Mouse (Mus musculus): ENCODE data around the gene R3hdm4. TPM values are rescaled to one million over a fixed set of nuclear protein-coding genes. Genes with fewer than 3 reads are reported as not detected.

The R3hdm4 gene
- total and polyA plus RNA-seq, 3 experiments = 29.1 to 105 TPM; not detected in 1

DNA sequence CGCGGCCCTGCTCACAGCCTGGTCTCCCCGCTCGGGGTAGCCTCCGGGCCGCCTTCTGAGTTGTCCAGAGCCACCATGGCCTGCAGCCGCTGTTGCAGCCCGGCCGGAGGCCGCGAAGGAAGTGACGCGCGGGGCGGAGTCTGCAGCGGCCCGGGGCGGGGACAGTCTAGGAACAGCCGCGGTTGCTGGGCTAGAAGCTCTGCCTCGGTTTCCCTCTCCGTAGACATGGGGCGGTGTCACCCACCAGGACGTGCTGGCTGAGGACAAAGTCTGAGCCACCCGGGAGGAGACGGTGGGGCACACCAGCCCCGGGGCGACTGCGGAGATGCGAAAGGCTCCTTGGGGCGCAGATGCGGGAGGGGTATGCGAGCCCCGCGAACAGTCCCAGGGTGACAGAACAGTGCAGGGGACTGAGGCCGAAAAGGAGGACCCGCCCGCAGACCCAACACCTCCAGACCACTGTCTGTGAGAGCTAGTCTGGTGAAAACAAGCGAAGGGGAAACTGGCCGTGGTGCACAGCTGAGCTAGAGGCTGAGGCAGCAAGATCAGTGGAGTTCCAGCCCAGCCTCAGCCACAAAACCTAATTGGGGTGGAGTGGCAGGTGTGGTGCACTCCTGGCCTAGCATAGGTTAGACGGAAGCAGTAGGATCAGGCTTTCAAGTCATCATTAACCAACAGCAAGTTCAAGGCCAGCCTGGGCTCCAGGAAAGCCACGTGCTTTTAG lies 4.0 kb downstream of the R3hdm4 start, which contains the start of gene Kiss1r:
Gene Kiss1r (plus strand): TSS at position 164 of the 724 bp plus-strand sequence.
- Histone ChIP-seq H3K36me3 (ENCODE audit: control insufficient read depth in 1 of 2, insufficient read depth in 2 of 2, low read length in 2 of 2) (peaks cover 0 to 7% of the 10 kb centered on the region in 2 experiments; a peak in 2 of 4 replicates), H3K9me3 (replicated peaks; ENCODE audit: insufficient read depth, low read length) (no peaks in the 10 kb centered on the region), H3K27me3 (ENCODE audit: control insufficient read depth in 1 of 2, insufficient read depth in 2 of 2, low read length in 2 of 2) (no peaks in the 10 kb centered on the region), H3K9ac (ENCODE audit: control insufficient read depth, low read depth, low read length, poor library complexity, severe bottlenecking) (peak within 1 kb of the TSS; percentile 80), H3K4me3 (ENCODE audit: control insufficient read depth in 1 of 2, insufficient read depth in 1 of 2, low read depth in 2 of 2, low read length in 2 of 2) (peak within 1 kb of the TSS; percentile 76 to 99), H3K4me1 (ENCODE audit: control insufficient read depth in 1 of 2, insufficient read depth in 2 of 2, low read length in 2 of 2) (peaks cover 15 to 23% of the 10 kb centered on the region in 2 experiments), H3K27ac (ENCODE audit: control insufficient read depth, low read depth, low read length) (peak within 1 kb of the TSS; percentile 24), H3K79me2 (ENCODE audit: control insufficient read depth, insufficient read depth, low read length, poor library complexity) (peaks cover 21% of the 10 kb centered on the region)
- 0 out of 2 replicates have a peak, but pooled peaks have one; percentile 5 for TF ChIP-seq ETS1 (IDR thresholded peaks at IDR 0.05; ENCODE audit: low read depth, low read length)
- peak; percentile 32; the same call in 1 of the 2 replicates for TF ChIP-seq ELF1 (IDR thresholded peaks at IDR 0.05; ENCODE audit: low read depth, low read length)
- no peak for TF ChIP-seq NRF1 (IDR thresholded peaks at IDR 0.05; ENCODE audit: insufficient read depth, low read depth, low read length, poor library complexity, severe bottlenecking)
- peak; percentile 58 for TF ChIP-seq MXI1 (IDR thresholded peaks at IDR 0.05; ENCODE audit: low read depth, low read length)
- TF ChIP-seq ZMIZ1 (IDR thresholded peaks at IDR 0.05; ENCODE audit: low read depth, low read length) = peak; percentile 89
- peak; percentile 44; the same call in 1 of the 2 replicates for TF ChIP-seq MAX (IDR thresholded peaks at IDR 0.05; ENCODE audit: low read length)
- TF ChIP-seq NELFE (IDR thresholded peaks at IDR 0.05; ENCODE audit: low read depth, low read length) = peak; percentile 92
- TF ChIP-seq HCFC1 (IDR thresholded peaks at IDR 0.05; ENCODE audit: low read depth, low read length) = peak; percentile 81
- TF ChIP-seq CHD1 (IDR thresholded peaks at IDR 0.05; ENCODE audit: low read depth, low read length) = no peak
- TF ChIP-seq MAZ (IDR thresholded peaks at IDR 0.05; ENCODE audit: low read depth, low read length) = no peak; the same call in 1 of the 2 replicates
- TF ChIP-seq TCF12 (IDR thresholded peaks at IDR 0.05; ENCODE audit: low read depth, low read length) = peak; percentile 66; the same call in 1 of the 2 replicates
- no peak for TF ChIP-seq USF1 (IDR thresholded peaks at IDR 0.05; ENCODE audit: low read depth, low read length)
- 0 out of 2 replicates have a peak, but pooled peaks have one; percentile 70 for TF ChIP-seq UBTF (IDR thresholded peaks at IDR 0.05; ENCODE audit: borderline replicate concordance, insufficient read depth, low read depth, low read length)
- peak; percentile 72 to 84 for TF ChIP-seq POLR2A (IDR thresholded peaks at IDR 0.05; ENCODE audit: control insufficient read depth in 1 of 2, insufficient read depth in 1 of 2, low read depth in 1 of 2, low read length in 2 of 2, poor library complexity in 1 of 2)
- no peak for TF ChIP-seq SMC3 (IDR thresholded peaks at IDR 0.05; ENCODE audit: low read depth, low read length)
- TF ChIP-seq SIN3A (IDR thresholded peaks at IDR 0.05; ENCODE audit: low read length) = peak; percentile 79
- TF ChIP-seq TBP (IDR thresholded peaks at IDR 0.05; ENCODE audit: low read depth, low read length) = 0 out of 2 replicates have a peak, but pooled peaks have one; percentile 17
- peak; percentile 92 for TF ChIP-seq POLR2AphosphoS2 (IDR thresholded peaks at IDR 0.05; ENCODE audit: low read length)
- DNase-seq (ENCODE audit: low read depth, low spot score) = peak; percentile 79

DNA sequence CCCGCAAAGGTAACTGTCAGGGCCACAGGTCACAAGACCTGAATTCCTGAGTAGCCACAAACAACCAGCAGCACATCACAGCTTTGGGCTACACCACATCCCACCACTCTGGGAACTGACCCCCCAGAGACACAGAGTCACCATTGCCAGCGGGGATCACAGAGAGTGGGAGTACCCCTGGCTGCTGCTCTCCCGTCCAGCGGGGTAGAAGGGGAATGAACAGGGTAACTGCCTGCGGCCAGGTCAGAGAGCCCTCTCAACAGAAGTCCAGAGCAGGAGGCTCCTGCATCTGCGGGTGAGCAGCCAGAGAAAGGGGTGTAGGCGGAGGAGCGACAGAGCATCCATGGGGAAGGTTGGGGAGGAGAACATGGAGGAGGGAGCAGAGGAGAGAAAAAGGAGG lies 4.9 kb downstream of the R3hdm4 start:
- Histone ChIP-seq H3K27me3 (ENCODE audit: control insufficient read depth in 1 of 2, insufficient read depth in 2 of 2, low read length in 2 of 2) (no peaks in the 10 kb centered on the region), H3K9ac (ENCODE audit: control insufficient read depth, low read depth, low read length, poor library complexity, severe bottlenecking) (peak overlapping the region; percentile 80), H3K36me3 (ENCODE audit: control insufficient read depth in 1 of 2, insufficient read depth in 2 of 2, low read length in 2 of 2) (peaks cover 0 to 7% of the 10 kb centered on the region in 2 experiments; a peak in 2 of 4 replicates), H3K79me2 (ENCODE audit: control insufficient read depth, insufficient read depth, low read length, poor library complexity) (peaks cover 21% of the 10 kb centered on the region), H3K9me3 (replicated peaks; ENCODE audit: insufficient read depth, low read length) (no peaks in the 10 kb centered on the region), H3K27ac (ENCODE audit: control insufficient read depth, low read depth, low read length) (no peak overlapping the region), H3K4me3 (ENCODE audit: control insufficient read depth in 1 of 2, insufficient read depth in 1 of 2, low read depth in 2 of 2, low read length in 2 of 2) (peak overlapping the region; percentile 76 to 99), H3K4me1 (ENCODE audit: control insufficient read depth in 1 of 2, insufficient read depth in 2 of 2, low read length in 2 of 2) (peaks cover 15 to 23% of the 10 kb centered on the region in 2 experiments)
- TF ChIP-seq MAX (IDR thresholded peaks at IDR 0.05; ENCODE audit: low read length) = 0 out of 2 replicates have a peak, but pooled peaks have one; percentile 14
- no peak for TF ChIP-seq NRF1 (IDR thresholded peaks at IDR 0.05; ENCODE audit: insufficient read depth, low read depth, low read length, poor library complexity, severe bottlenecking)
- DNase-seq (ENCODE audit: low read depth, low spot score) = peak; percentile 31

Data from MEL (cell line).